Mouse (Mus musculus): ENCODE data around the gene Mrps25.

Gene Mrps25

GRCm38 (mm10) chr6:92126861-92127468 is 56.9 kb downstream of the Mrps25 start:
- DNase-seq (ENCODE audit: low spot score) = no peak

DNA sequence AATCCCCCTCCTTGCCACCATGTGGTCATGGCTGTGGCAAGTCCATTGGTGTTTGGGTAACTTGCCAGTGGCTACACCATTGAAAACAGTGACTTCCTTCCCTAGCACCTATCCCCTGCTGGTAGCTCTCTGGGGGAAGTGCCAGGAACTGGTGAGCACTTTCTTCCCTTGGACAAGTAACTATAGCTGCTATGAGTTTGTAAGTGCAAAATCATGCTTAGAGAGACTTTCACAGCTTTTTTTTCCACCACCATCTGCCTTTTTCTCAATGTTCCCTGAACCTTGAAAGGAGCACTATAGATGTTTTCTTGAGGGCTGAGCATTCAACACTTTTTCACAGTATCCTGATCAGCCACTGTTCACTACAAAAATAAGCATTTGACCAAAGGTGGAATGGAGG is 59.3 kb downstream of the Mrps25 start:
- no peak for DNase-seq (ENCODE audit: low spot score)

Measured in lung, postnatal 25 days (tissue).